Mouse (Mus musculus): ENCODE results near the gene Hist1h3h.
"Not testable (repeated sequence)": the region's sequence is repeated elsewhere in the genome, so short reads cannot be mapped to it uniquely, and the experiment has no call there.

Hist1h3h gene

GRCm38 (mm10) chr13:21727948-21728572, 10.6 kb downstream of the Hist1h3h start:
- DNase-seq (ENCODE audit: low read depth, low spot score) = no peak

GRCm38 (mm10) chr13:21729544-21729943, 12.1 kb downstream of the Hist1h3h start:
- DNase-seq (ENCODE audit: low read depth, low spot score) = no peak

DNA sequence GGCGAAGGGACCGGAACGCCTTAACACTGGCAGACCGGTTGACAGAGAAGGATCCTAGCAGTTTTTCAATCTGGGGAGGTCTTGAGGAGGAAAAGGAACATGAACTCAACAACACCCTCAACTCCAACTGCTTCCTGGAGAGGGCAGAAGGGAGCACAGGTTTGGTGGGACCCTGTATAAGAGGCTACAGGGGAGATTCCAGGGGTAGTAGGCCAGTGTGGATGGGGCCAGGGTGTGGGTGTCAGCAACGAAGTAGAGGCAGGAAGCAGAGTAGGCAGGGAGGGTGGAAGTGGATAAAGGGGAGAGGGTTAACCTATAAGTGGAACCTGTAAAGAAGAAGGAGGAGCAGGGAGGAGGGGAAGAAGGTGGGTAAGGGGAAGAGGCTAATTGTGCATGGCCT, 16.0 kb downstream of the Hist1h3h start:
- no peak for DNase-seq (ENCODE audit: low read depth, low spot score)

- no peak for DNase-seq (ENCODE audit: low read depth, low spot score)
These were observed 16.8 kb downstream of the Hist1h3h start for GRCm38 (mm10) chr13:21734010-21734905.

DNA sequence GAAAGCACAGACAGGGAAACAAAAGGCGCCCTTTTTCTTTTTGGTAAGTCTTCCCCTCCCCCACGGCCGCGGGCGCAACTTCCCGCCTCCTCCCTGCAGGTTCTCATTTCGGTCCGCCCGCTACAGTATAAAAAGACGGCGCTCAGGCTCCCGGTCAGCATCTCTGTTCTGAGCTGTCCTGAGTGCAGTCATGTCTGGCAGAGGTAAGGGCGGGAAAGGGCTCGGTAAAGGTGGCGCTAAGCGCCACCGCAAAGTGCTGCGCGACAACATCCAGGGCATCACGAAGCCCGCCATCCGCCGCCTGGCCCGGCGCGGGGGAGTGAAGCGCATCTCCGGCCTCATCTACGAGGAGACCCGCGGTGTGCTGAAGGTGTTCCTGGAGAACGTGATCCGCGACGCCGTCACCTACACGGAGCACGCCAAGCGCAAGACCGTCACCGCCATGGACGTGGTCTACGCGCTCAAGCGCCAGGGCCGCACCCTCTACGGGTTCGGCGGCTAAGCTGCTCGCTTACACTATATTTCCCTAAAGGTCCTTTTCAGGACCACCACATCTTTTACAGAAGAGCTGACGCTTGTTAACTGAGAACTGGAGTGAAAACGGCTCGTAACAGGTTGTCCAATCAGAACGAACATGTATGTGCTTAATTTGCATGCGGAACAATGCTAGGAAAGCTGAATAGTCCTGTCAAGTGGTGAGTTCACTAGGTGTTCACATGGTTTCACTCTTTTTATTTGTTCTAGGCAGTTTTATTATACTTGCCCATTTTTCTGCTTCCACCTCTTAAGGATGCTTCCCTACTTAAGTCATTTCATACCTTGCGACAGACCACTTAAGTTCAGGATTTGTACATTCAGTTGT, 17.7 kb downstream of the Hist1h3h start, which contains the start of gene Hist1h4j:
TSS of gene Hist1h4j (plus strand) at position 159 of the 862 bp plus-strand sequence.
- not testable (repeated sequence) for DNase-seq (ENCODE audit: low read depth, low spot score)

DNA sequence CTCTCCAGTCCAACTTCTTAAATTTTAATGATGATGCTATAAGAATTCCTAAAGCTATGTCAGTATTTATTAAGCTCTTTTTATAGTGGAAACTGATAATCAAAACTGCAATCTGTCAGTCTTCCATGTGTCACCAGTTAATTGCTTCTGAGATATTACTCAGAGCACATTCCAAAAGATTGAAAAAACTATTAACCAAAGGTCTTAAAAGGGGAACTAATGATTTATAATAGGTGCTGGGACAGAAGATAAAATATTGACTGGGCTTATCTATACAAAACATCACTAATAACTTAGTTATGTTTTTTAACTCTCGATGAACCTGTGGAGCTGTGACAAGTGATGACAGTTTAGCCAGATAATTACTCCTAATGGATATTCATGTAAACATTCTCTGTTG, 27.5 kb downstream of the Hist1h3h start:
- DNase-seq (ENCODE audit: low read depth, low spot score) = no peak

- DNase-seq (ENCODE audit: low read depth, low spot score) = no peak
These were observed 32.1 kb downstream of the Hist1h3h start for GRCm38 (mm10) chr13:21749387-21750158.

- not testable (repeated sequence) for DNase-seq (ENCODE audit: low read depth, low spot score)
These were observed 32.9 kb downstream of the Hist1h3h start, which contains the start of gene Hist1h4k for GRCm38 (mm10) chr13:21750159-21751017. Gene Hist1h4k (minus strand): TSS chr13:21750505.

DNA sequence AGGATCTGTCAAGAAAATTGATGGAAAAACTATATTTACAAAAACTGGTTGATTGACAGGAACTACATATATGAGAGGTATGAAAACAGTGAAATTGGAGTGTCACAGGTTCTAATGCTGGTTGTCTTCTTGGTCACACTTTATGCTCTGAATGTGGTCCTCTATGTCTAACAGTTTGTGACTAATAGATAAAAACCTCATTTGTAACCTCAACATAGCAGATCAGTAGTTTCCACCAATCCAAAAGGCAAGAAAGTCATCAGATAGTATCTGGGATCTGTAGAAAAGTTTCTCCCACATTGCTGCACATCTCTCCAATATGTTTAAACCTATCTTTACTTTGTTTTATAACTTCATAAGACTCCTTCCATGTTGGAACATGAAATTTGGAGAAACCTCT, 34.0 kb downstream of the Hist1h3h start:
- no peak for DNase-seq (ENCODE audit: low read depth, low spot score)

GRCm38 (mm10) chr13:21751827-21752226, 34.4 kb downstream of the Hist1h3h start:
- no peak for DNase-seq (ENCODE audit: low read depth, low spot score)

- no peak for DNase-seq (ENCODE audit: low read depth, low spot score)
These were observed 34.9 kb downstream of the Hist1h3h start for GRCm38 (mm10) chr13:21752356-21752755.

- no peak for DNase-seq (ENCODE audit: low read depth, low spot score)
These were observed 35.6 kb downstream of the Hist1h3h start for GRCm38 (mm10) chr13:21753051-21753523.

- peak; percentile 82 for DNase-seq (ENCODE audit: low read depth, low spot score)
These were observed 36.2 kb downstream of the Hist1h3h start, which contains the start of the genes Hist1h2ak and Hist1h2bn for GRCm38 (mm10) chr13:21753524-21754285. Gene Hist1h2ak (minus strand): TSS chr13:21753827. Gene Hist1h2bn (plus strand): TSS chr13:21754123.

DNA sequence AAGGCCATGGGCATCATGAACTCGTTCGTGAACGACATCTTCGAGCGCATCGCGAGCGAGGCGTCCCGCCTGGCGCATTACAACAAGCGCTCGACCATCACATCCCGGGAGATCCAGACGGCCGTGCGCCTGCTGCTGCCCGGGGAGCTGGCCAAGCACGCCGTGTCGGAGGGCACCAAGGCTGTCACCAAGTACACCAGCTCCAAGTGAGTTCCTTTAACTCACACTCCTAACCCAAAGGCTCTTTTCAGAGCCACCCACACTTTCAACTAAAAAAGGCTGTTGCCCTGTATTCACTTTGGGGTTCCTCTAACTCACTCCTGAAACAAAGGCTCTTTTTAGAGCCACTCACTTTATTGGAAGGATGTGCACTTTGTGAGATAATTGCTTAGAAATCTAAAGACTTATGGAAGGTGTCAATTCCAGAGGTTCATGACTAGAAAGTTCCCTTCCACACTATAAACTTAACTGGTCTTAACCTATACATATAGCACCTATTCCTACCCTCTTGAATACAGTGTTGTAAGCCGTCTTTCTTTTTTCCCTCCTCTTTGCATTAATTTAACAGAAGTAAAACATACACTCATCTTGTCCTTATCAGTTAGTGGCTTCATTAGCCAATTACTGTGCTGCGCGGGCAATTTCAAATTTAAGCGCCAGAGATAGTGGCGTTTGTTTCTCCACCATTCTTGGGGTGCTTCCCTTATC, 37.0 kb downstream of the Hist1h3h start:
- DNase-seq (ENCODE audit: low read depth, low spot score) = not testable (repeated sequence)

DNA sequence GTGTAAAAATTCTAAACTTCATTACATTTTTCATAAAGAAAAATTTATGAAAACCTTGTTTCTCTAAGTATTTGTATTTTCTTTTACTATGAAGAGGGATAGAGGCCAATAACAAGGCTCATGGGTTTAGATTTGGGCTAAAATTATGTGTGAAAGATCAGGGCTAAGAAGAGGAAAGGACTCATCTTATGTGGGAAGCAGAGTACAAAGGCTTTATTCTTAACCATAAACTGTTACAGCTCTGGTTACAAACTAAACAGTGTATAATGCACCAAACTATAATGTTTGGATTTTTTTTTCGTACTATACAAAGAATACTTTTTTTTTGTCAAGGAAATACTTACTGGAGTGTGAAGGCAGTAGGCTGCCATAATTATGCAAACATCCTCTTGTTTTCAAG, 38.2 kb downstream of the Hist1h3h start:
- no peak for DNase-seq (ENCODE audit: low read depth, low spot score)

Data from retina, adult 2 months (tissue).